Mouse (Mus musculus) kidney, adult 2 months (tissue): ENCODE data around the gene Pgam5.

Source experiments
- CTCF ChIP-seq: fragments of 200-500 bp; conservative IDR thresholded peaks from 2 replicates; pipeline ENCODE4 v1.5.1; 2011; ENCODE audit warnings: low read depth, mild to moderate bottlenecking, control low read depth, low read length, moderate library complexity, mixed read lengths; ENCODE audit not compliant: insufficient read depth, insufficient read length
- POLR2A ChIP-seq: fragments of 200-500 bp; IDR thresholded peaks from one replicate; pipeline ENCODE4 v1.6.1; 2011; ENCODE audit warnings: low read depth, low read length, control low read depth

DNA sequence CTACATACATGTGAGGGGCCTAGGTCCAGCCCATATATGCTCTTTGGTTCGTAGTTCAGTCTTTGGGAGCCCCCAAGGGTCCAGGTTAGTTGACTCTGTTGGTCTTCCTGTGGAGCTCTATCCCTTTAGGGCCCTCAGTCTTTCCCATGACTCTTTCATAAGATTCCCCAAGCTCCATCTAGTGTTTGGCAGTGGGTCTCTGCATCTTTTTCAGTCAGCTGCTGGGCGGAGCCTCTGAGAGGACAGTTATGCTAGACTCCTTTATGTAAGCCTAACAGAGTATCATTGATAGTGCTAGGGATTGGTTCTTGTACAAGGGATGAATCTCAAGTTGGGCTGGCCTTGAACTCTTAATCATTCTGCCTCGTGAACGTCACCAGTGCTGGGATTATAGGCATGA is 49.4 kb downstream of the Pgam5 start:
- TF ChIP-seq POLR2A: no peak
- no peak for TF ChIP-seq CTCF
